Mouse (Mus musculus): ENCODE measurements around the gene Prkag2.

GRCm38 (mm10) chr5:25101126-25101523, 683 bp upstream of the Prkag2 start:
- TF ChIP-seq CTCF (IDR thresholded peaks at IDR 0.05; ENCODE audit: low read depth) (peak; percentile 37), EP300 (IDR thresholded peaks at IDR 0.05; ENCODE audit: low read depth) (no peak)
